Mouse (Mus musculus) stomach, embryonic 15.5 days (tissue): Measurements from ENCODE around the gene Cradd. TPM values are rescaled to one million over a fixed set of nuclear protein-coding genes. Genes with fewer than 3 reads are reported as not detected.
A peak's percentile ranks its signal among the peaks of the same experiment; 100 is the strongest.

ENCODE experiments used
- ATAC-seq: fragments of 200-750 bp; cut with Nextera tagmentation; 2 replicates; pipeline ENCODE4 v1.8.0; 2017; ENCODE audit warnings: low read depth, moderate number of reproducible peaks, moderate TSS enrichment; ENCODE audit not compliant: insufficient read depth, low FRiP score
- H3K27ac ChIP-seq: fragments of 300-500 bp; sonication (generic); 2 replicates; pipeline ENCODE4 v1.5.1; 2015; ENCODE audit warnings: mild to moderate bottlenecking, inconsistent platforms
- H3K27me3 ChIP-seq: fragments of 300-500 bp; sonication (generic); replicated peaks from 2 replicates; pipeline ENCODE4 v1.6.1; 2015; ENCODE audit warnings: inconsistent platforms
- H3K36me3 ChIP-seq: fragments of 300-500 bp; sonication (generic); 2 replicates; pipeline ENCODE4 v1.6.1; 2015; ENCODE audit warnings: inconsistent platforms
- H3K4me1 ChIP-seq: fragments of 300-500 bp; sonication (generic); 2 replicates; pipeline ENCODE4 v1.6.1; 2015; ENCODE audit warnings: inconsistent platforms
- H3K4me2 ChIP-seq: fragments of 300-500 bp; sonication (generic); 2 replicates; pipeline ENCODE4 v1.6.1; 2015; ENCODE audit warnings: mild to moderate bottlenecking, inconsistent platforms
- H3K4me3 ChIP-seq: fragments of 300-500 bp; sonication (generic); replicated peaks from 2 replicates; pipeline ENCODE4 v1.5.1; 2015; ENCODE audit warnings: inconsistent platforms
- H3K9ac ChIP-seq: fragments of 300-500 bp; sonication (generic); 2 replicates; pipeline ENCODE4 v1.6.1; 2015; ENCODE audit warnings: inconsistent platforms
- H3K9me3 ChIP-seq: fragments of 300-500 bp; sonication (generic); 2 replicates; pipeline ENCODE4 v1.6.1; 2016; ENCODE audit warnings: inconsistent platforms
- WGBS: fragments of 180-500 bp; shearing (Covaris S2); methylation state at CpG from one replicate; pipeline ENCODE4 v1.1.7; 2015; 5-methylcytosine and 5-hydroxymethylcytosine counted together
- polyA plus RNA-seq: library from polyadenylated mRNA; unstranded; fragments of >200 nt; fragmentation: Nextera tagmentation; extraction: Ambion mirVana; gene quantifications from 2 replicates; pipeline ENCODE4 v1.2.1, GENCODE M21; 2015

Gene Cradd
- polyA plus RNA-seq, 1 experiment from 2014 or later: 11.4 TPM

- H3K27me3 ChIP-seq: no peaks in the 10 kb centered on the region
- H3K4me2 ChIP-seq: no peak overlapping the region
- H3K9me3 ChIP-seq: no peaks in the 10 kb centered on the region
- H3K4me1 ChIP-seq: 0 out of 2 replicates have a peak, but pooled peaks cover 15% of the 10 kb centered on the region
- no peaks in the 10 kb centered on the region for H3K36me3 ChIP-seq
- H3K4me3 ChIP-seq: no peak overlapping the region
- no peak for ATAC-seq
- no peak overlapping the region for H3K9ac ChIP-seq
- 20% methylated on average over 8 of the region's 8 CpGs for WGBS
- H3K27ac ChIP-seq: peak overlapping the region; percentile 62; the same call in 1 of the 2 replicates
Measured at GRCm38 (mm10) chr10:95162691-95163374, 161.1 kb downstream of the Cradd start.

DNA sequence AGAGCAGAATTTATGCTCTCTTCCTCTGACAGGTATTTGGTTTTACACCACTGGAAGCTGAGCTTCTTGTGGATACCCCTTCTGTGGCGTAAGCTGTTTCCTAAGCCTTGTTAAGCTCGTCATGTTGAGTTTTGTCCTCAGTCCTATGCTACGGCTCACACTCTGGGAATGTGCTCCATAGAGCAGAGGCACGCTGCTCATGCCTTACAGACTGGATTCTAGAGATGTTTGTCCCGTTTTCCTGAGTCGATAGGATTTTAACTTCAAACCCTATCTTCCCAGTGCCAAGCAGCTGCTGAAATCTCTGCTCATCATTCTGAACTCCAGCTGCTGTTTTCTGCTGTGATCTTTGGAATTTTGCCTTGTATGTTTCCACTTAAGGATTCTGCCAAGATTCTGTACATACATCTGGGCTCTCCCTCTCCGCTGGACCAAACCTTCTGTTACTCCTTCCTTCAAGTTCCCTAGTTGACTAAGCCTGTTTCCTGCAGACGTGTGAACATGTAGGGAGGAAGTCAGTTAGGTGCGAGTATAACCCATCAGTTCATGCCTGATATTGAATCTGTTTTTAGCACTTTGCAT is 164.2 kb downstream of the Cradd start:
- no peak overlapping the region for H3K9ac ChIP-seq
- 0 out of 2 replicates have a peak, but pooled peaks cover 15% of the 10 kb centered on the region for H3K4me1 ChIP-seq
- H3K9me3 ChIP-seq: no peaks in the 10 kb centered on the region
- H3K4me3 ChIP-seq: no peak overlapping the region
- no peak overlapping the region for H3K4me2 ChIP-seq
- H3K27ac ChIP-seq: 0 out of 2 replicates have a peak overlapping the region, but pooled peaks have one; percentile 16
- 48% methylated on average over 9 of the region's 9 CpGs for WGBS
- ATAC-seq: no peak
- H3K27me3 ChIP-seq: no peaks in the 10 kb centered on the region
- no peaks in the 10 kb centered on the region for H3K36me3 ChIP-seq

- Histone ChIP-seq H3K27ac (no peak overlapping the region), H3K36me3 (no peaks in the 10 kb centered on the region), H3K4me2 (no peak overlapping the region), H3K4me1 (no peaks in the 10 kb centered on the region), H3K9me3 (no peaks in the 10 kb centered on the region), H3K9ac (no peak overlapping the region), H3K4me3 (no peak overlapping the region), H3K27me3 (no peaks in the 10 kb centered on the region)
- no peak for ATAC-seq
- WGBS: 89% methylated on average over 5 of the region's 7 CpGs
Measured at GRCm38 (mm10) chr10:95156410-95156809, 167.5 kb downstream of the Cradd start.

- H3K9ac ChIP-seq: no peak overlapping the region
- no peaks in the 10 kb centered on the region for H3K27me3 ChIP-seq
- ATAC-seq: no peak
- H3K36me3 ChIP-seq: no peaks in the 10 kb centered on the region
- no peak overlapping the region for H3K27ac ChIP-seq
- no peak overlapping the region for H3K4me3 ChIP-seq
- no peaks in the 10 kb centered on the region for H3K9me3 ChIP-seq
- 80% methylated on average over 1 of the region's 1 CpGs for WGBS
- no peak overlapping the region for H3K4me2 ChIP-seq
- no peaks in the 10 kb centered on the region for H3K4me1 ChIP-seq
Measured at GRCm38 (mm10) chr10:95154675-95155074, 169.3 kb downstream of the Cradd start.

GRCm38 (mm10) chr10:95153224-95153623 is 170.7 kb downstream of the Cradd start:
- H3K9ac ChIP-seq: no peak overlapping the region
- H3K9me3 ChIP-seq: no peaks in the 10 kb centered on the region
- no peaks in the 10 kb centered on the region for H3K36me3 ChIP-seq
- 73% methylated on average over 7 of the region's 7 CpGs for WGBS
- no peaks in the 10 kb centered on the region for H3K4me1 ChIP-seq
- no peak overlapping the region for H3K4me3 ChIP-seq
- H3K27me3 ChIP-seq: no peaks in the 10 kb centered on the region
- no peak for ATAC-seq
- H3K4me2 ChIP-seq: no peak overlapping the region
- H3K27ac ChIP-seq: no peak overlapping the region

GRCm38 (mm10) chr10:95152503-95152989 is 171.4 kb downstream of the Cradd start:
- Histone ChIP-seq H3K9me3 (no peaks in the 10 kb centered on the region), H3K27ac (no peak overlapping the region), H3K9ac (no peak overlapping the region), H3K4me3 (no peak overlapping the region), H3K27me3 (no peaks in the 10 kb centered on the region), H3K4me2 (no peak overlapping the region), H3K4me1 (no peaks in the 10 kb centered on the region), H3K36me3 (no peaks in the 10 kb centered on the region)
- ATAC-seq: no peak
- WGBS: 63% methylated on average over 9 of the region's 9 CpGs

DNA sequence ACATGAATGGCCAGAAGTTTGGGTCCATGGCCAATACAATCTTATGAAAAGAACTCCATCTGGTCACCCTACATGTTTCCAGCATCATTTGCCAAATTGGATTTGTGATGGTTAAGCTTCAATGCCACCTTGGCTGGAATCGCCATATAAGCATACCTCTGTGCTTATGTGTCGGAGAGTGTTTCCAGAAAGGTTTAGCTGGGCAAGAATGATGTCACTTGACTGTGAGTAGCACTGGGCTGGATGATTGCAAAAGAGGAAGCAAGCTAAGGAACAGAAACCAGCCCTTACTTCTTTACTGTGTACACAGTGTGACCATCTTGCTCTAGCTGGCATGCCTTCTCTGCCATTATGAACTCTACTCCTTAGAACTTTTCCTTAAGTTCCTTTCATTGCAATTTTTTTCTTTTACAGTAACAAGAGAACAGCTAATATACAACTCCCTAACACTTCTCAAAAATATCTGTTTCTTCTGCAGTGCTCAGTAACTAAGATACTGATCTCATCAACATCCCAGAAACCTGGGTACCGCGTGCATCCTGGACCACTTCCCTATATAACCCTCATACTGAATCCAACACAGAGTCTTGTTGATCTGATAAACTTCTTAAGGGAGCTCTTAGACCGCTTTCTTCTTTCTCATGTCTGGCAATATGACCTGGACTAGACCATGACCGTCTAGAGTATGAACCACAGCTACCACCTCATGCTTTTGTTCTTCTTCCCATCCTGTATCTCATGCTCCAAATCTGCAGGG is 172.7 kb downstream of the Cradd start:
- 85% methylated on average over 6 of the region's 6 CpGs for WGBS
- H3K27ac ChIP-seq: no peak overlapping the region

DNA sequence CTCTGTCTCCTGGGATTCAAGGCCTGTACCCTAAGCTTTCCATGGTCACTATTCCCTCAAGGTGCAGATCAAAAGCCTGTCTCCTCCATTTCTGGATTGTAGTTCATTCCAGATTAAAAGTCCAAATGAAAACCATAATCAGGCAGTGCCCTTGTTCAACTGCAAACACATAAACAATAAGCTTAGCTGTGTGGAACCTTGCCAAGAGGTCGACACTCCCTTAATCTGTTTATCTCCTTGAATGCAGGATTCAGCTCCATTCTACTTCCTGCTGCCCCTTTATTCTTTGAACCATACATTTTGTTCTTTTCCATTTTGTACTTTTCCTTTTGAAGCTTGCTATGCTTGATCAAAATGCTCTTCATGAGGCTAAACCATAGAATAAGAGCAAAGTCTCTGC is 174.3 kb downstream of the Cradd start:
- no peak overlapping the region for H3K27ac ChIP-seq
- no peaks in the 10 kb centered on the region for H3K36me3 ChIP-seq
- no peaks in the 10 kb centered on the region for H3K27me3 ChIP-seq
- WGBS: 19% methylated on average over 1 of the region's 1 CpGs
- no peak overlapping the region for H3K9ac ChIP-seq
- no peak for ATAC-seq
- peaks cover 20% of the 10 kb centered on the region for H3K4me1 ChIP-seq
- H3K4me2 ChIP-seq: no peak overlapping the region
- H3K9me3 ChIP-seq: no peaks in the 10 kb centered on the region
- H3K4me3 ChIP-seq: no peak overlapping the region

More for the DNA sequence above, 172.7 kb downstream of the Cradd start:
- H3K36me3 ChIP-seq: no peaks in the 10 kb centered on the region
- no peak for ATAC-seq
- peaks cover 10% of the 10 kb centered on the region for H3K4me1 ChIP-seq
- H3K27me3 ChIP-seq: no peaks in the 10 kb centered on the region
- H3K4me2 ChIP-seq: no peak overlapping the region
- H3K9ac ChIP-seq: no peak overlapping the region
- H3K4me3 ChIP-seq: no peak overlapping the region
- no peaks in the 10 kb centered on the region for H3K9me3 ChIP-seq

DNA sequence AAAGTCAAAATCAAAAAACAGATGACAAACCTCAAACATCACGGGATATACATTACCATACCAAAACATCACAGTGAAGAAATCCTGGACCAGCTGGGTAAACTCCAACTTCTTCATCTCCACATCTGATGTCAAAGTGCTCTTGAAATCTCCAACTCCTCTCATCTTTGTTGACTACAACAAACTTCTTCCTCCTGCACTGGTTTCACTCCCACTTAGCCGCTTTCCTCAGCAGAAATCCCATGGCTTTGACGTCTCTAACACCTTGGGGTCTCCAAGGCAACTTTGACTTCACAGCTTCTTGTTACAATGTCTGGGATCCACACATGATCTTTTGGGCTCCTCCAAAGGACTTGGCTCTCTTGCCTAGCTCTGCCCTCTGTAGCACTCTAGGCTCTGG is 175.3 kb downstream of the Cradd start:
- H3K36me3 ChIP-seq: no peaks in the 10 kb centered on the region
- no peak overlapping the region for H3K27ac ChIP-seq
- H3K9me3 ChIP-seq: no peaks in the 10 kb centered on the region
- no peak overlapping the region for H3K4me2 ChIP-seq
- H3K27me3 ChIP-seq: no peaks in the 10 kb centered on the region
- H3K4me1 ChIP-seq: peaks cover 30% of the 10 kb centered on the region
- no peak for ATAC-seq
- H3K4me3 ChIP-seq: no peak overlapping the region
- WGBS: 74% methylated on average over 3 of the region's 3 CpGs
- no peak overlapping the region for H3K9ac ChIP-seq

DNA sequence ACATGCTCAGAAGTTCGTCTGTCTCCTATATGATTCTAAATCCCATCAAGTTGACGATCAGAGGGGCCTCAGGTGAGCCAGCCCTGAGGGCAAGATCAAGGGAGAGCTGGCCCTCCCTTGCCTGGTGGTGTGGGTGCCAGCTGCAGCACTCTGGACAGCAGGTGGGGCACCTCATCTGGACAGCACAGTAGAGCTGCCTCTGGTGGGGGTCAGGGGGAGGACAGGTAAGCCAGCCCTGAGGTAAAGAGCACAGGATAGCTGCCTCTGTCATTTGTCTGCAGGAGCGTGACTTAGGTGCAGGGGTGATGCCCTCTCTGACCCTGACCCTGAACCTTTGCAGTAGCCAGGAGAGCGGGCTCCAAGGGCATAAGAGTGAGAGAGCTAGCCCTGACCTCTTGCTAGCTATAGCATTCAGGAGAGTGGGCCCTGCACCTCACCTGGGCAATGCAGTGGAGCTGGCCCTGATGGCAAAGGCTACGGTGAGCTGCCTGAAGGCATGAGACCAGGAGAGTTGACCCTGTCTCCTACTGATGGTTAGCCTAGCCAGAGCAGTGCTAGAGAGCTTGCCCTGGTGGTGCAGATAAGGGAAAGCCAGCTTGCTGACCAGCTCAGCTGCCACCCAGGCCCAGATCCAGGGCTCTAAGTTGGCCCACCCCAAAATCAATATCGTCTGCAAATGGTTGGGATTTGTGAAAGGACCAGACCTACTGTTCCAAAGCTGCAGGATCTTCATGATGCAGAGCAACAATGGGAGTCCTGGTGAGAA is 176.6 kb downstream of the Cradd start:
- no peak overlapping the region for H3K9ac ChIP-seq

DNA sequence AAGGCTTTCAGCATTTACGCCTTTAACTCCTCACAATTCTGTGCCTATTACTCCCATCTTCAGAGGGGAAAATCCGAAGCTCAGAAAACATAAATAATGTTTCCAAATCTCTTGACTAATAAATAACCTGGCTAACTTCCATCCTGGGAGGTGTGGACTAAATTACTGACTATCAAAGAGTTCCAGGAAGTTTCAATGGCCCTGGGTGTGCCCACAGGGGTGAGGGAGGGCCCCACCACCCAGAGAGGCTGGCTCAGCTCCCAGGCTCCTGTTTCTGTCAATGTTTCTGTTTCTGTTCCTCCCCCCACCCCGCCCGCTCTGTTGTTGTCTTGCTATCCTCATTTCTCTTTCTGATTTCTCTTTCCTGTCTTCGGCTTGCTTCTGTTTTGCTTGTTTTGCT is 177.4 kb downstream of the Cradd start:
- no peak for ATAC-seq
- Histone ChIP-seq H3K9ac (no peak overlapping the region), H3K4me1 (peaks cover 42% of the 10 kb centered on the region), H3K4me2 (no peak overlapping the region), H3K4me3 (no peak overlapping the region), H3K36me3 (no peaks in the 10 kb centered on the region), H3K27me3 (no peaks in the 10 kb centered on the region), H3K27ac (peak overlapping the region; percentile 48; the same call in 1 of the 2 replicates), H3K9me3 (no peaks in the 10 kb centered on the region)
- 40% methylated on average over 5 of the region's 5 CpGs for WGBS

More for the DNA sequence above, 176.6 kb downstream of the Cradd start:
- no peaks in the 10 kb centered on the region for H3K36me3 ChIP-seq
- H3K9me3 ChIP-seq: no peaks in the 10 kb centered on the region
- WGBS: 83% methylated on average over 6 of the region's 6 CpGs
- peak overlapping the region; percentile 48; the same call in 1 of the 2 replicates for H3K27ac ChIP-seq
- H3K4me2 ChIP-seq: no peak overlapping the region
- no peak overlapping the region for H3K4me3 ChIP-seq
- ATAC-seq: 0 out of 2 replicates have a peak, but pooled peaks have one; percentile 25
- H3K4me1 ChIP-seq: peaks cover 42% of the 10 kb centered on the region
- H3K27me3 ChIP-seq: no peaks in the 10 kb centered on the region
